Mouse (Mus musculus): ENCODE data around the gene Atp6v1f. TPM values are rescaled to one million over a fixed set of nuclear protein-coding genes. Genes with fewer than 3 reads are reported as not detected.
A peak's percentile ranks its signal among the peaks of the same experiment; 100 is the strongest.

The Atp6v1f gene
- 340 and 395 TPM in 2 replicates for polyA plus RNA-seq (2014; fragmentation: Nextera tagmentation; extraction: Ambion mirVana)

GRCm38 (mm10) chr6:29467583-29468354, at the start of gene Atp6v1f:
Atp6v1f (plus strand) TSS chr6:29467718.
- H3K4me1 ChIP-seq (ENCODE audit: control insufficient read depth, insufficient read depth, low read length): peaks cover 4% of the 10 kb centered on the region
- ATAC-seq (peak; percentile 96), DNase-seq (ENCODE audit: low spot score) (peak; percentile 98)
- no peaks in the 10 kb centered on the region for H3K27me3 ChIP-seq (replicated peaks; ENCODE audit: control insufficient read depth, insufficient read depth, low read length)
- H3K9ac ChIP-seq (ENCODE audit: low read length): peak within 1 kb of the TSS; percentile 66
- no peak within 1 kb of the TSS for H3K27ac ChIP-seq (ENCODE audit: low read depth, low read length)
- H3K4me3 ChIP-seq (ENCODE audit: low read depth, low read length): peak within 1 kb of the TSS; percentile 55
- peak within 1 kb of the TSS; percentile 54 for H3K4me2 ChIP-seq (ENCODE audit: low read length)
- WGBS: under 1% methylated on average over 39 of the region's 39 CpGs
- H3K36me3 ChIP-seq (ENCODE audit: control insufficient read depth, insufficient read depth, low read length): peaks cover 22% of the 10 kb centered on the region
- H3K9me3 ChIP-seq (replicated peaks; ENCODE audit: control insufficient read depth, low read length): no peaks in the 10 kb centered on the region

DNA sequence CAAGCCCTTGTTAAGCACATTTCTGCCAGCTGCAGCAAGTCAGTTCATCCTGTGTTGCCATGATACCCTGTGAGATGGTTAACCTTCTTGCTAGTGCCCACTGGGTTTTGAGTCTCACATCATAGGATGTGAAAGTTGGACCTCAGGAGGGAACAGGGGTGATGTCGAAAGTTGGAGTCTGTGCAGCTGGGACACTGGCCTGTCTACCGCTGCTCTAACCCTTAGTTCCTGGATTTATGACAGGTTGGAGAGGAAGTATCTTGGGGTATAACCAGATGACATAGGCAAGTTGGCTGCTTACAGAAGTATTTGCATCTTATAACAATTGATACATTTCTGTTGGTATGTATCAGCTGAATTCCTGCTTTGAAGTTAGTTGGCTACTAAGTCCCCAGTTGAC, 46.9 kb upstream of the Atp6v1f start:
- no peak for ATAC-seq
- H3K4me2 ChIP-seq (ENCODE audit: low read length): no peak overlapping the region
- peaks cover 23% of the 10 kb centered on the region for H3K36me3 ChIP-seq (ENCODE audit: control insufficient read depth, insufficient read depth, low read length)
- no peaks in the 10 kb centered on the region for H3K27me3 ChIP-seq (replicated peaks; ENCODE audit: control insufficient read depth, insufficient read depth, low read length)
- WGBS: 91% methylated on average over 2 of the region's 2 CpGs
- H3K4me1 ChIP-seq (ENCODE audit: control insufficient read depth, insufficient read depth, low read length): no peaks in the 10 kb centered on the region
- no peak overlapping the region for H3K9ac ChIP-seq (ENCODE audit: low read length)
- H3K27ac ChIP-seq (ENCODE audit: low read depth, low read length): no peak overlapping the region
- no peak overlapping the region for H3K4me3 ChIP-seq (ENCODE audit: low read depth, low read length)
- H3K9me3 ChIP-seq (replicated peaks; ENCODE audit: control insufficient read depth, low read length): no peaks in the 10 kb centered on the region
- no peak for DNase-seq (ENCODE audit: low spot score)

GRCm38 (mm10) chr6:29425118-29425517, 42.4 kb upstream of the Atp6v1f start:
- WGBS: 83% methylated on average over 8 of the region's 8 CpGs
- no peak for ATAC-seq

DNA sequence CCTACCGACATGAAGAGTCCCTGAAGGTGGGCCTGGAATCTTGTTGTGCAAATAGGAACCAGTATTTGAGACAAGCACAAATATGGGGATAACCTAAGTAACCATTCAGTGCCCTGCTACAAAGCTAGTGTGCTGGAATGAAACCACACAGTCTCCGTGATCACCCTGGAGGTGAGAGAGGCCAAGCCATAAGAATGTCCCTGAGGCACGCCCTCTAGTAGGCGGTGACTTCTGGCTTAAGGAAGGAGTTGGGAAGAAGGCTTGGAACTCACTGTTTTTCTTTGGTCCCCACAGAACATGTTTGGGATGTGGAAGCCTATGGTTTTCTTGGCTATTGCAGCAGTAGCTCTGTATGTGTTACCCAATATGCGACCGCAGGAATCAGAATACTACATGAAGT, 41.2 kb upstream of the Atp6v1f start:
- DNase-seq (ENCODE audit: low spot score): no peak
- Histone ChIP-seq H3K4me2 (ENCODE audit: low read length) (no peak overlapping the region), H3K36me3 (ENCODE audit: control insufficient read depth, insufficient read depth, low read length) (no peaks in the 10 kb centered on the region), H3K9ac (ENCODE audit: low read length) (no peak overlapping the region), H3K27me3 (replicated peaks; ENCODE audit: control insufficient read depth, insufficient read depth, low read length) (no peaks in the 10 kb centered on the region), H3K9me3 (replicated peaks; ENCODE audit: control insufficient read depth, low read length) (no peaks in the 10 kb centered on the region), H3K4me1 (ENCODE audit: control insufficient read depth, insufficient read depth, low read length) (no peaks in the 10 kb centered on the region), H3K4me3 (ENCODE audit: low read depth, low read length) (no peak overlapping the region), H3K27ac (ENCODE audit: low read depth, low read length) (no peak overlapping the region)
- 80% methylated on average over 6 of the region's 6 CpGs for WGBS
- no peak for ATAC-seq

More at GRCm38 (mm10) chr6:29425118-29425517, 42.4 kb upstream of the Atp6v1f start:
- H3K4me1 ChIP-seq (ENCODE audit: control insufficient read depth, insufficient read depth, low read length): no peaks in the 10 kb centered on the region
- no peak for DNase-seq (ENCODE audit: low spot score)
- no peak overlapping the region for H3K4me2 ChIP-seq (ENCODE audit: low read length)
- H3K27ac ChIP-seq (ENCODE audit: low read depth, low read length): no peak overlapping the region
- H3K27me3 ChIP-seq (replicated peaks; ENCODE audit: control insufficient read depth, insufficient read depth, low read length): no peaks in the 10 kb centered on the region
- H3K9me3 ChIP-seq (replicated peaks; ENCODE audit: control insufficient read depth, low read length): no peaks in the 10 kb centered on the region
- no peak overlapping the region for H3K9ac ChIP-seq (ENCODE audit: low read length)
- no peak overlapping the region for H3K4me3 ChIP-seq (ENCODE audit: low read depth, low read length)
- H3K36me3 ChIP-seq (ENCODE audit: control insufficient read depth, insufficient read depth, low read length): no peaks in the 10 kb centered on the region

GRCm38 (mm10) chr6:29428171-29428570, 39.3 kb upstream of the Atp6v1f start:
- Histone ChIP-seq H3K27me3 (replicated peaks; ENCODE audit: control insufficient read depth, insufficient read depth, low read length) (peaks cover 4% of the 10 kb centered on the region; the same call in 1 of the 2 replicates), H3K4me1 (ENCODE audit: control insufficient read depth, insufficient read depth, low read length) (0 out of 2 replicates have a peak, but pooled peaks cover 3% of the 10 kb centered on the region), H3K4me2 (ENCODE audit: low read length) (no peak overlapping the region), H3K9me3 (replicated peaks; ENCODE audit: control insufficient read depth, low read length) (no peaks in the 10 kb centered on the region), H3K9ac (ENCODE audit: low read length) (no peak overlapping the region), H3K4me3 (ENCODE audit: low read depth, low read length) (no peak overlapping the region), H3K36me3 (ENCODE audit: control insufficient read depth, insufficient read depth, low read length) (no peaks in the 10 kb centered on the region), H3K27ac (ENCODE audit: low read depth, low read length) (no peak overlapping the region)
- no peak for ATAC-seq
- 50% methylated on average over 4 of the region's 4 CpGs for WGBS
- DNase-seq (ENCODE audit: low spot score): no peak

- no peaks in the 10 kb centered on the region for H3K36me3 ChIP-seq (ENCODE audit: control insufficient read depth, insufficient read depth, low read length)
- DNase-seq (ENCODE audit: low spot score) (no peak), ATAC-seq (no peak)
- 47% methylated on average over 15 of the region's 15 CpGs for WGBS
- H3K4me3 ChIP-seq (ENCODE audit: low read depth, low read length): no peak overlapping the region
- H3K4me2 ChIP-seq (ENCODE audit: low read length): no peak overlapping the region
- peaks cover 14% of the 10 kb centered on the region; the same call in 1 of the 2 replicates for H3K4me1 ChIP-seq (ENCODE audit: control insufficient read depth, insufficient read depth, low read length)
- no peak overlapping the region for H3K9ac ChIP-seq (ENCODE audit: low read length)
- no peaks in the 10 kb centered on the region for H3K9me3 ChIP-seq (replicated peaks; ENCODE audit: control insufficient read depth, low read length)
- H3K27ac ChIP-seq (ENCODE audit: low read depth, low read length): no peak overlapping the region
- peaks cover 22% of the 10 kb centered on the region for H3K27me3 ChIP-seq (replicated peaks; ENCODE audit: control insufficient read depth, insufficient read depth, low read length)
Measured at GRCm38 (mm10) chr6:29430681-29431420, 36.7 kb upstream of the Atp6v1f start.

GRCm38 (mm10) chr6:29431473-29431872, 36.0 kb upstream of the Atp6v1f start:
- Histone ChIP-seq H3K27ac (ENCODE audit: low read depth, low read length) (no peak overlapping the region), H3K4me1 (ENCODE audit: control insufficient read depth, insufficient read depth, low read length) (peaks cover 20% of the 10 kb centered on the region; the same call in 1 of the 2 replicates), H3K4me3 (ENCODE audit: low read depth, low read length) (no peak overlapping the region), H3K27me3 (replicated peaks; ENCODE audit: control insufficient read depth, insufficient read depth, low read length) (peaks cover 22% of the 10 kb centered on the region), H3K9ac (ENCODE audit: low read length) (no peak overlapping the region), H3K4me2 (ENCODE audit: low read length) (no peak overlapping the region), H3K36me3 (ENCODE audit: control insufficient read depth, insufficient read depth, low read length) (no peaks in the 10 kb centered on the region), H3K9me3 (replicated peaks; ENCODE audit: control insufficient read depth, low read length) (no peaks in the 10 kb centered on the region)
- ATAC-seq: no peak
- peak; percentile 7 for DNase-seq (ENCODE audit: low spot score)
- WGBS: 25% methylated on average over 5 of the region's 5 CpGs

- H3K9ac ChIP-seq (ENCODE audit: low read length): no peak overlapping the region
- peaks cover 22% of the 10 kb centered on the region for H3K27me3 ChIP-seq (replicated peaks; ENCODE audit: control insufficient read depth, insufficient read depth, low read length)
- H3K4me1 ChIP-seq (ENCODE audit: control insufficient read depth, insufficient read depth, low read length): peaks cover 23% of the 10 kb centered on the region; the same call in 1 of the 2 replicates
- DNase-seq (ENCODE audit: low spot score) (peak; percentile 13), ATAC-seq (no peak)
- H3K36me3 ChIP-seq (ENCODE audit: control insufficient read depth, insufficient read depth, low read length): no peaks in the 10 kb centered on the region
- no peak overlapping the region for H3K27ac ChIP-seq (ENCODE audit: low read depth, low read length)
- no peak overlapping the region for H3K4me2 ChIP-seq (ENCODE audit: low read length)
- 21% methylated on average over 3 of the region's 3 CpGs for WGBS
- H3K9me3 ChIP-seq (replicated peaks; ENCODE audit: control insufficient read depth, low read length): no peaks in the 10 kb centered on the region
- no peak overlapping the region for H3K4me3 ChIP-seq (ENCODE audit: low read depth, low read length)
Measured at GRCm38 (mm10) chr6:29432156-29432555, 35.4 kb upstream of the Atp6v1f start.

GRCm38 (mm10) chr6:29432676-29433037, 34.9 kb upstream of the Atp6v1f start:
- DNase-seq (ENCODE audit: low spot score) (peak; percentile 11), ATAC-seq (no peak)
- peaks cover 23% of the 10 kb centered on the region; the same call in 1 of the 2 replicates for H3K4me1 ChIP-seq (ENCODE audit: control insufficient read depth, insufficient read depth, low read length)
- peak overlapping the region; percentile 73 for H3K4me2 ChIP-seq (ENCODE audit: low read length)
- no peaks in the 10 kb centered on the region for H3K9me3 ChIP-seq (replicated peaks; ENCODE audit: control insufficient read depth, low read length)
- H3K36me3 ChIP-seq (ENCODE audit: control insufficient read depth, insufficient read depth, low read length): no peaks in the 10 kb centered on the region
- H3K9ac ChIP-seq (ENCODE audit: low read length): 0 out of 2 replicates have a peak overlapping the region, but pooled peaks have one; percentile 62
- H3K27me3 ChIP-seq (replicated peaks; ENCODE audit: control insufficient read depth, insufficient read depth, low read length): peaks cover 22% of the 10 kb centered on the region
- H3K4me3 ChIP-seq (ENCODE audit: low read depth, low read length): peak overlapping the region; percentile 39
- H3K27ac ChIP-seq (ENCODE audit: low read depth, low read length): no peak overlapping the region

All from forebrain, embryonic 14.5 days (tissue).